8 mouse cellular contexts compared by ENCODE assay signal in the genomic region with DNA sequence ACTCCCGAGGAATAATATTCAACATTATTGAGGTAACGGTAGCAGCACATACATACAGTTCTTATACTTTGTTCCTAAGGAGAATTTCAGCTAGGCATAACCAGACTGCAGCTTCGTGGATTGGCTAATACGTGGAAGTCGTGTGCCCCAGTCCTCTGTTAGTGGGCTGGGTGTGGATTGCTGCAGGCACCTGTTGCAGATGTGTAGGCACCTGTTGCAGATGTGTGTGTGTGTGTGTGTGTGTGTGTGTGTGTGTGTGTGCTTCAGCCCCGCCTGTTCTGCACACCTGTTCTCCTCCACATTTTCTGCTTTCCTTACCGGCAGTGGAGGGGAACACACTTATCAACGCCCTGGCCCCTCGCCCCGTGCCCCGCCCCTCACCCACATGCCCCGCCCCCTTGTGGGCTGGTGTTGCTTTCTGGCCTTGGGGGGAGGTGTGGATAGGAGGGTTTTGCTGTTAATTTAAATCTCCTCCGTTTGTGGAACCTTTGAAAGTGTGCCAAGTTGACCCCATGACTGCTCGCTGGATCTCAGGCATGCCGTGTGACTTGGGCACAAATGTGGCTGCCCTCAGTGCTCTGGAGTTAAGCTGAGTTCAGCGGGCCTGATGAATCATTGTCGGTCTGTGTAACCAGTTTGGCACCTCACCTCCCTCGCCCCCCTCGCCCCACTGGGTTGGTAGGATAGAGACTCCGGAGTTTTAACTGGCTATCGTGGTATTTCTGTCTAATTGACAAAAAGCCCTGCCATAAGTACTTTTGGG. TPM values are rescaled to one million over a fixed set of nuclear protein-coding genes. Genes with fewer than 3 reads are reported as not detected.
A peak's percentile ranks its signal among the peaks of the same experiment; 100 is the strongest.
DNase-seq lines count a peak whose midpoint lies in the region; ATAC-seq lines count a peak whose summit lies in the region.

No protein-coding gene starts in this region.

- peak overlapping the region; percentile 32 for H3K4me2 ChIP-seq in hindbrain, embryonic 12.5 days (replicated peaks)
- peak overlapping the region; percentile 31 for H3K4me2 ChIP-seq in limb, embryonic 15.5 days
- H3K4me2 ChIP-seq in stomach, embryonic 16.5 days (ENCODE audit: low read depth, low read length), result peak overlapping the region; percentile 43

- peaks cover 31% of the 10 kb centered on the region for H3K4me1 ChIP-seq in hindbrain, embryonic 12.5 days
- H3K4me1 ChIP-seq in limb, embryonic 15.5 days, result peaks cover 57% of the 10 kb centered on the region
- peaks cover 25% of the 10 kb centered on the region for H3K4me1 ChIP-seq in stomach, embryonic 16.5 days (ENCODE audit: control insufficient read depth, insufficient read depth, low read length)

- 0 out of 2 replicates have a peak overlapping the region, but pooled peaks have one; percentile 1 for H3K4me3 ChIP-seq in hindbrain, embryonic 12.5 days
- no peak overlapping the region for H3K4me3 ChIP-seq in limb, embryonic 15.5 days
- H3K4me3 ChIP-seq in stomach, embryonic 16.5 days (replicated peaks; ENCODE audit: low read length), result 0 out of 2 replicates have a peak overlapping the region, but pooled peaks have one; percentile 4

- H3K36me3 ChIP-seq in hindbrain, embryonic 12.5 days, result no peaks in the 10 kb centered on the region
- H3K36me3 ChIP-seq in limb, embryonic 15.5 days, result no peaks in the 10 kb centered on the region
- H3K36me3 ChIP-seq in stomach, embryonic 16.5 days (ENCODE audit: control insufficient read depth, insufficient read depth, low read length), result no peaks in the 10 kb centered on the region

- 0 out of 2 replicates have a peak, but pooled peaks have one; percentile 24 for ATAC-seq in hindbrain, embryonic 12.5 days (ENCODE audit: low FRiP score)
- ATAC-seq in limb, embryonic 15.5 days (ENCODE audit: insufficient number of reproducible peaks, low FRiP score, low TSS enrichment, low read depth), result no peak
- peak; percentile 70; the same call in 1 of the 2 replicates for ATAC-seq in stomach, embryonic 16.5 days (ENCODE audit: insufficient read depth, low FRiP score)
- no peak for ATAC-seq in inflammation-experienced regulatory T-cells, adult 6 months

- H3K27me3 ChIP-seq in hindbrain, embryonic 12.5 days, result peaks cover 57% of the 10 kb centered on the region
- H3K27me3 ChIP-seq in limb, embryonic 15.5 days, result no peaks in the 10 kb centered on the region
- H3K27me3 ChIP-seq in stomach, embryonic 16.5 days (ENCODE audit: control insufficient read depth, insufficient read depth, low read length), result no peaks in the 10 kb centered on the region

- H3K9me3 ChIP-seq in hindbrain, embryonic 12.5 days (replicated peaks), result no peaks in the 10 kb centered on the region
- H3K9me3 ChIP-seq in limb, embryonic 15.5 days, result no peaks in the 10 kb centered on the region
- no peaks in the 10 kb centered on the region for H3K9me3 ChIP-seq in stomach, embryonic 16.5 days (replicated peaks; ENCODE audit: control insufficient read depth, low read length)

- no peak overlapping the region for H3K9ac ChIP-seq in hindbrain, embryonic 12.5 days
- H3K9ac ChIP-seq in limb, embryonic 15.5 days, result no peak overlapping the region
- no peak overlapping the region for H3K9ac ChIP-seq in stomach, embryonic 16.5 days (ENCODE audit: low read length)

- H3K27ac ChIP-seq in hindbrain, embryonic 12.5 days, result no peak overlapping the region
- no peak overlapping the region for H3K27ac ChIP-seq in limb, embryonic 15.5 days
- peak overlapping the region; percentile 46 for H3K27ac ChIP-seq in stomach, embryonic 16.5 days (ENCODE audit: low read length)

- 17% methylated on average over 21 of the region's 21 CpGs for WGBS in hindbrain, embryonic 12.5 days
- 6% methylated on average over 21 of the region's 21 CpGs for WGBS in limb, embryonic 15.5 days
- WGBS in stomach, embryonic 16.5 days, result 19% methylated on average over 21 of the region's 21 CpGs

- peak; percentile 29 to 42 for DNase-seq in lung, adult 18-20 months
- DNase-seq in lung, postnatal 25 days (ENCODE audit: low spot score), result no peak
- peak; percentile 18 for DNase-seq in adipocyte (ENCODE audit: low spot score)
- no peak for DNase-seq in layer of hippocampus, postnatal 36 days

RNA-seq across cellular contexts. Expression of a gene that starts 4.9 kb away (rescaled TPM):
- polyA plus RNA-seq in hindbrain, embryonic 12.5 days (2016; fragmentation: Nextera tagmentation; extraction: Ambion mirVana), result 30.1 and 36.3 TPM in 2 replicates
- 74.3 and 75.2 TPM in 2 replicates for polyA plus RNA-seq in limb, embryonic 15.5 days (2015; fragmentation: Nextera tagmentation; extraction: Ambion mirVana)
- 20.3 and 20.6 TPM in 2 replicates for polyA plus RNA-seq in stomach, embryonic 16.5 days (2015; fragmentation: Nextera tagmentation; extraction: Ambion mirVana)
- not detected for polyA plus RNA-seq in inflammation-experienced regulatory T-cells, adult 6 months (2017; shearing (Covaris generic))
- total RNA-seq in layer of hippocampus, postnatal 36 days (2021), result 10 to 100 TPM; 30.3 to 30.4 TPM

Comparison
In these comparisons a context has a peak if more than half of its experiments do, and no peak if none do; other contexts are left out.
1. DNase-seq: peak in lung, adult 18-20 months (2 of 2) and adipocyte (single experiment); none in lung, postnatal 25 days (single experiment) and layer of hippocampus, postnatal 36 days (0 of 2).
2. ATAC-seq: peak in hindbrain, embryonic 12.5 days (single experiment) and stomach, embryonic 16.5 days (single experiment); none in limb, embryonic 15.5 days (single experiment) and inflammation-experienced regulatory T-cells, adult 6 months (single experiment).
3. RNA of a gene that starts 4.9 kb away (polyA plus RNA-seq): 74.3 to 75.2 TPM in limb, embryonic 15.5 days, 30.1 to 36.3 TPM in hindbrain, embryonic 12.5 days and 20.3 to 20.6 TPM in stomach, embryonic 16.5 days; not detected in inflammation-experienced regulatory T-cells, adult 6 months; every median in the first group is over 10 times any median in the second.
4. Peak in every context shown above with its lines, with median percentiles within 50 percentile points of each other: H3K4me2 ChIP-seq.